Mouse (Mus musculus) thymus, postnatal 36 days (tissue): ENCODE data around the gene Ankrd11.

Experiments used
- DNase-seq, 2 experiments: peaks; one replicate each; pipeline ENCODE4 v3.0.0; 2022; ENCODE audit warnings: mixed read lengths in 2 of 2

The Ankrd11 gene

DNA sequence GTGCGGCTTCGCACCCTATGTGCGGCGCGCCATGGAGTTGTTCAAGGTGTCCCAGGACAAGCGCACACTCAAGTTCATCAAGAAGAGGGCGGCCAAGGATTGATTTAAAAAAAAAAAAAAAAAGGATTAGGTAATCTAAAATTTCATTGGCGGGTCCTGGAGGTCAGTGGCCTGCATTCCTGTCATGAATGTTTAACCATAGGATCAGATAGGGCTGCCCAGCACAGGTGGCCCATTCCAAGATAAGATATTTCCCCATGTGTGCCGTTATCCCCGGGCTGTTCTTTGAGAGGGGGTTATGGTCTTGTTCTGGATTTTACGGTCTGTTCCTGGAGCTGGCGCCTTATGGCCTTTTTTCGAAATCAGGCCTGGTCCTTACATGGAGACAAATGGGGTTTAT is 205.4 kb downstream of the Ankrd11 start:
- no peak for DNase-seq

DNA sequence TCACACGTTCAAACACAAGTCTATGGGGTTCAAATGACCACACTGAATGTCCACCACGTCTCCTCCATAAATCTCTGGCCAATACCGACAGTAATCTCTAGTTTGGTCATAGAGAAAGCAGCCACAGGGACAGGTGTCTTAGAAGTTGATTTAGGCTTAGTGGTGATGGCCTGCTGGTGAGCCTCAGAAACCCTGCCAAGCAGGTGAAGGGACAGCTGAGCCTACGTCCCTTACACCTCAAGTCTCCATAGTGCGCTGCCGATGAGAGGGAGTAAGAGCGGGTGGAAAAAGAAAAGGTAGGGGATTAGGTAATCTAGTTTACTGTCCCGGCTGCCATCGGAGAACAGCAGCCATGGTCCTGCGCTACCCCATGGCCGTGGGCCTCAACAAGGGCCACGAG is 205.9 kb downstream of the Ankrd11 start:
- DNase-seq: no peak

DNA sequence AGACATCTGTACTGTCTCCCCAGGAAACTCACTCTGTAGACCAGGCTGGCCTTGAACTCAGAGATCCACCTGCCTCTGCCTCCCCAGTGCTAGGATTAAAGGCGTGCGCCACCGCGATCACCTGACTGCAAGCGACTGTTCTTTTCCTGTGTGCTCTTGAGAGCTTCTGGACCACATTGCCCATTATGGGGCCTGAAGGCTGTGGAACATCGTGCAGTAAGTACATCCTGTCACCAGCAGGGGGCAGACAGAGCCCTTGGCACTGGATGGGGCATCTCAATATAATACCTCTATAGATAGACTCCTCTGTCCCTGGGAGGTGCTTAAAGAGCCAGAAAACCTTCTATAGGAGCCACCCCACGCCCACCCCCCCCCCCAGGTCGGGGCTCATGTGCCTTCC is 207.1 kb downstream of the Ankrd11 start:
- peak; percentile 69 to 72 for DNase-seq

DNA sequence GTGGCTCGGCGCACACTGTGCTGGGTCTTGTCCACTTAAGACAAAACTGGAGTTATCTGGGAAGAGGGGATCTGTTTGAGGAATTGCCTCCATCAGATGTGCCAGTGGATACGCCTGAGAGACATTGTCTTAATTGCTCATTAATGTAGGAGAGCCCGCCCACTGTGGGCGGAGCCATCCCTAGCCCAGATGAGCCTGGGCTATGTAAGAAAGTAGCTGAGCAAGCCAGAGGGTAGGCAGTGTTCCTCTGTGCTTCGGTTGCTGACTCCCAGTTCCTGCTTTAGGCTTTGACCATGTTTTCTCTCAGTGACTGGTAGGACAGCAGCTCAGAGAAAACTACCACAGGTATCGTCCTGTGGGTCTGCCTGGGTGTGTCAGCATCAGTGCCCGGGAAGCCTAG is 207.7 kb downstream of the Ankrd11 start:
- no peak for DNase-seq
